Mouse (Mus musculus) megakaryocyte progenitor cell, adult 5-6 weeks (primary cell): ENCODE results near the gene Lztfl1. TPM values are rescaled to one million over a fixed set of nuclear protein-coding genes. Genes with fewer than 3 reads are reported as not detected.
"Not testable (repeated sequence)": the region's sequence is repeated elsewhere in the genome, so short reads cannot be mapped to it uniquely, and the experiment has no call there.

Experiments used
- ATAC-seq: replicated peaks from 2 replicates; pipeline ENCODE4 v1.8.0; 2016; ENCODE audit warnings: mild to moderate bottlenecking, moderate TSS enrichment, inconsistent platforms; ENCODE audit not compliant: poor library complexity
- total RNA-seq, 2 experiments: library from RNA; stranded (forward) in 1 of 2; stranded (reverse) in 1 of 2; fragments of 157-497, 149-512 nt in 1 of 2; fragments of 200-1000 nt in 1 of 2; gene quantifications; 2 replicates each; pipeline versions ENCODE4 v1.2.3 to v1.2.4; 2015 to 2017

The Lztfl1 gene
- total RNA-seq, 2 experiments from 2014 or later: 33.5 to 44.1 TPM

DNA sequence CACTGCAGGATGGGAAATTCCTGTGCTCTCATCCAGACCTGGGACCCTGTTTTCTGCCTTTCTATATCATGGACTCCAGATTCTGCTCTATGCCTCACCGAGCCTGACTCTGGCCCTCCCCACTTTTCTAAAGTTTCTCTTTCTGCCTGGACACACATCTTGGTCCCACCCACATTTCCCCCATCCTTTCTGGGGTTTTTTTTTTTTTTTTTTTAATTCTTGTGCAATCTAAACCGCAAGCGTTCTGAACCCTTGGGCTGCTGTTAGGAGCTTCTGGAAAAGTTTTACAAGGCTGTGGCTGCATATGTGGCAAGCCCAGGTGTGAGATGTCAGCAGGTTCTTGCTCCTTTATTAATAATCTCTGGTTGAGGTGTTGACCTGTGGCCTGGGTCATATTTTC, 33.8 kb downstream of the Lztfl1 start:
- peak; percentile 63 for ATAC-seq

DNA sequence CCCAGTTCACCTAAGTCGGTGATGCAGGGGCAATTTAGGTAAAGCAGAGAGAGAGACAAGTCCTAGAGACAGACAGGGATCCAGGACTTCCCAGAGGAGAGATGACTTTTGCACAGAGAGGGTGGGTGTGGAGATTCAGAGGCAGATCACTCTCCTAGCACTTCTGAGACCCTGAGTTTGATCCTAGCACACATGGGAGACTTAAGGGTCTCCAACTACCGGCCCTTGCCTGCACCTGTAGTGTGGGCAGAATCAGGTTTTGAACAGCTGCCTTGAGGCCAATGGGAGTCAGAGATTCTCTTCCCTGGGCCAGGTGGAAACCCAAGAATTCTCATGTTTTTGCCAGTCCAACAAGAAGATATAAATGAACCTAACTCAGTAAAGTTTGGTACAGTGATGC, 38.3 kb downstream of the Lztfl1 start:
- no peak for ATAC-seq

DNA sequence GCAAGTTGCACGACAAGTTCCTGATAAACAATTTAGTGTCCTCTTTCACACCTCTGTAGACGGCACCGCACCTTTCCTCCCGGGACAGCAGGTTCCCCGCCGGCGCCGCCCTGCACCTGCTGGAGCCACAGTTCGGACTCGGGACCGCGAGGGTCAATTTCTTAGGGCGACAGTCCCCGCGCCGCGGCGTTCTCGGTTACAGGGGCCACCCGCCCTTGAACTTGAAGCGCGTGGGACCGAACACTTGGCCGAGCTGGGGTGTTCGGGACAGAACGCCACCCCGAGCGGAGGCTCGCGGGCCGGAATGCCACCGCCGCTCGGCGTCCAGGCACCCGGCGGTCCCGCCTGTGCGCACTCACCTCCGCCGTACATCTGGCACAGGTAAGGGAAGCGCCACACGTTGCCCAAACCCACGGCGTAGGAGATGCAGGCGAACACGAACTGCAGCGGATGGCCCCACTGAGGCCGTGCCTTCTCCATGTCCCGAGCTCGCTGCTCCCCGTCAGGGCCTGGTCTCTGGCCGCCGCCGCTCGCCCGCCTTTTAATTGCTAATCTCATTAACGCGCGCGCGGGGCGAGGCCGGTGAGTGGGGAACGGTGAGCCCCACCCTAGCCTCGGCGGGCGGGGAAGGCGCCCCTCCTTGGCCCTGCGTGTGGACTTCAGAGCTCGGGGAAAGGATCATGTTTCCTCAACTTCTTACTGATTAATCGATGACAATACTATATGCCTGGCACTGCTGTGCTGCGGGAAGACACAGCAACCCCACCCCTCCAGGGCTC, 39.0 kb downstream of the Lztfl1 start, which contains the start of the genes Ccr9 and Slc6a20a:
TSS of gene Ccr9 (plus strand) at position 113 of the 779 bp plus-strand sequence.
TSS of gene Slc6a20a (minus strand) at position 559 of the 779 bp plus-strand sequence.
- ATAC-seq: peak; percentile 69

- peak; percentile 93 for ATAC-seq
Observed at GRCm38 (mm10) chr9:123665645-123666044, 51.9 kb downstream of the Lztfl1 start.

DNA sequence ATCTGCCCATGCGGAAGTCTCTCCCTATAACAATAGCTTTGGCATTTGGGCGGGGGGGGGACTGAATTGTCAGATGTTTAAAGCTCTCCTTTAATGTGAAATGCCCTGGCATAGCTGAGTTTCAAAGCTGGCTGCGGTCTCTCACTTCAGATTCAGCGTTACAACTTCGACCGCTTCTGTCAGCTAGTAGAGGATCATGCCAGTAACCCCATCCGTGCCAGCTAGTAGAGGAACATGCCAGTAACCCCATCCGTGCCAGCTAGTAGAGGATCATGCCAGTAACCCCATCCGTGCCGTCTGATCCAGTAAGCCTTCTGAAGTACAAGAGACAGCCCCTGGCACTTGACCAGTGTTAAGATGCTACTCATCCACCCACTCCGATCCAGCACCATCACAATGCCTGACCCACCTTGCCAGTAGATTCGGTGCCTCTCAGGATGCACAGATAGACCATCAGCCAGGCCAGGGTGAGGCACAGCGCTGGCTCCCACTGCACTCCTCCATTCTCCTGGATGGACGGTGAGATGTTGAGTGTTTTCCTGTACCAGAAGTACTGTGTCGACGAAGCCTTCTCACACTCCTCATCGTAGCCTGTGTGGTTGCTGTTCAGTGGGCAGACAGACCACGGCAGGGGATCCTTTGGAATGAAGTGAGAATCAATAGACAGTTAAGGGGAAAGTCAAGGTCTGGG, 57.4 kb downstream of the Lztfl1 start:
- not testable (repeated sequence) for ATAC-seq

- peak; percentile 77 for ATAC-seq
Observed at GRCm38 (mm10) chr9:123658981-123659380, 58.5 kb downstream of the Lztfl1 start.

- ATAC-seq: peak; percentile 81
Observed at GRCm38 (mm10) chr9:123657457-123657856, 60.0 kb downstream of the Lztfl1 start.

GRCm38 (mm10) chr9:123651369-123651768, 66.1 kb downstream of the Lztfl1 start:
- no peak for ATAC-seq

DNA sequence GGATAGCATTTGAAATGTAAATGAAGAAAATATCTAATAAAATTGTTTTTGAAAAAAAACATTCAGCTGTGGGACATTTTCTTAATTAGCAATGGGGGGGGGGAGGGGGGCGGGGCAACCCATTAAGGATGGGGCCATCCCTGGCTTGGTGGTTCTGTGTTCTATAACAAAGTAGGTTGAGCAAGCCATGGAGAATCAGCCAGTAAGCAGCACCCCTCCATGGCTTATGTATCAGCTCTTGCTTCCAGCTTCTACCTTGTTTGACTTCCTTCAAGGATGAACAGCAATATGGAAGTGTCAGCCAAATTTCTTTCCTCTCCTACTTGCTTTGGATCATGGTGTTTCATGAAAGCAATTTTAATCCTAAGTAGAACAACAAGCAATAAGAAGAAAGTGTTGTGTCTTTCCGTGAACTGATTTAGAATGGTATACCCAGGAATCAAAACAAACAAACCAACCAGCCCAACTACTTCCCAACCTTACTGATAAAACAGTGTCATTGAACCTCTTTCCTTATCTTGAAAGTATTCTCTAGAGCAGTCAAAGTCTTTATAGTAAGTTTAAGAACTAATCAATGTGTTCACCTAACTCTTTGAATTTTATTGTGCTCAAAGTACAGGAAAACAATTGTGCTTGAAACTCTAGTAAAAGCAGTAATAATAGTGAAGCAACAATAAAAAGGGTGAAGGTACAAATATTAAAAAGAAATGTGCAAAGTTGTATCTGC, 67.5 kb downstream of the Lztfl1 start:
- ATAC-seq: no peak

Other genes with a start within 250 kb of the Lztfl1 start
- gene Limd1, start 239.0 kb downstream of the Lztfl1 start, total RNA-seq (2015): 24.2 and 24.6 TPM in 2 replicates
- 19.0 and 20.4 TPM in 2 replicates for gene Limd1, start 239.0 kb downstream of the Lztfl1 start, total RNA-seq (2017)
- gene Sacm1l, start 187.9 kb downstream of the Lztfl1 start, total RNA-seq (2015): 33.3 and 35.8 TPM in 2 replicates
- 36.4 and 46.2 TPM in 2 replicates for gene Sacm1l, start 187.9 kb downstream of the Lztfl1 start, total RNA-seq (2017)
- gene Slc6a20b, start 85.1 kb downstream of the Lztfl1 start, total RNA-seq (2015): not detected in 2 replicates
- gene Slc6a20b, start 85.1 kb downstream of the Lztfl1 start, total RNA-seq (2017): 0.34 and 0.62 TPM in 2 replicates
- gene Ccr9, start 39.3 kb downstream of the Lztfl1 start, total RNA-seq (2015): 0.05 and 0.52 TPM in 2 replicates
- 0.21 and 0.57 TPM in 2 replicates for gene Ccr9, start 39.3 kb downstream of the Lztfl1 start, total RNA-seq (2017)
- 0.32 and 1.1 TPM in 2 replicates for gene Slc6a20a, start 38.8 kb downstream of the Lztfl1 start, total RNA-seq (2015)
- 1.8 TPM in 1 of 2 replicates, not detected in the other for gene Slc6a20a, start 38.8 kb downstream of the Lztfl1 start, total RNA-seq (2017)
- not detected in 2 replicates for gene Cxcr6, start 88.8 kb upstream of the Lztfl1 start, total RNA-seq (2015)
- gene Cxcr6, start 88.8 kb upstream of the Lztfl1 start, total RNA-seq (2017): 0.21 TPM in 1 of 2 replicates, not detected in the other
- gene Fyco1, start 134.2 kb upstream of the Lztfl1 start, total RNA-seq (2015): 13.0 and 16.4 TPM in 2 replicates
- gene Fyco1, start 134.2 kb upstream of the Lztfl1 start, total RNA-seq (2017): 10.9 and 14.6 TPM in 2 replicates
- 0.10 and 0.15 TPM in 2 replicates for gene Xcr1, start 144.3 kb upstream of the Lztfl1 start, total RNA-seq (2015)
- 0.37 and 0.54 TPM in 2 replicates for gene Xcr1, start 144.3 kb upstream of the Lztfl1 start, total RNA-seq (2017)